Mouse (Mus musculus) MEL (cell line): ENCODE measurements around the gene Kdm6b. TPM values are rescaled to one million over a fixed set of nuclear protein-coding genes. Genes with fewer than 3 reads are reported as not detected.

ENCODE experiments used
- DNase-seq: peaks from one replicate; pipeline ENCODE4 v3.0.0; 2011; ENCODE audit warnings: low read depth, low spot score
- H3K27ac ChIP-seq: 2 replicates; pipeline ENCODE4 v1.5.1; 2012; ENCODE audit warnings: low read depth, mild to moderate bottlenecking, control low read depth, low read length, moderate library complexity; ENCODE audit not compliant: control insufficient read depth
- H3K27me3 ChIP-seq, 2 experiments: fragments of 150-350 bp in 1 of 2; sonication (generic) in 1 of 2; 2 replicates each; pipeline ENCODE4 v1.6.1; 2012; ENCODE audit warnings: low read length in 2 of 2, mild to moderate bottlenecking in 2 of 2, improper control_type of control experiment in 1 of 2, moderate library complexity in 1 of 2; ENCODE audit not compliant: insufficient read depth in 2 of 2, control insufficient read depth in 1 of 2
- H3K36me3 ChIP-seq, 2 experiments: 2 replicates each; pipeline ENCODE4 v1.6.1; 2012 to 2014; ENCODE audit warnings: low read length in 2 of 2, improper control_type of control experiment in 1 of 2, inconsistent platforms in 1 of 2, mild to moderate bottlenecking in 1 of 2; ENCODE audit not compliant: insufficient read depth in 2 of 2, control insufficient read depth in 1 of 2
- H3K4me1 ChIP-seq, 2 experiments: fragments of 150-350 bp in 1 of 2; sonication (generic) in 1 of 2; 2 replicates each; pipeline ENCODE4 v1.6.1; 2012; ENCODE audit warnings: low read length in 2 of 2, improper control_type of control experiment in 1 of 2, mild to moderate bottlenecking in 1 of 2; ENCODE audit not compliant: insufficient read depth in 2 of 2, control insufficient read depth in 1 of 2
- H3K4me3 ChIP-seq, 2 experiments: fragments of 150-350 bp in 1 of 2; sonication (generic) in 1 of 2; 2 replicates each; pipeline ENCODE4 v1.5.1; 2012; ENCODE audit warnings: low read depth in 2 of 2, low read length in 2 of 2, mild to moderate bottlenecking in 2 of 2, moderate library complexity in 2 of 2, control low read depth in 1 of 2, improper control_type of control experiment in 1 of 2; ENCODE audit not compliant: control insufficient read depth in 1 of 2, insufficient read depth in 1 of 2
- H3K79me2 ChIP-seq: 2 replicates; pipeline ENCODE4 v1.6.1; 2012; ENCODE audit warnings: mild to moderate bottlenecking, low read length, moderate library complexity; ENCODE audit not compliant: control insufficient read depth, poor library complexity, insufficient read depth
- H3K9ac ChIP-seq: 2 replicates; pipeline ENCODE4 v1.6.1; 2012; ENCODE audit warnings: low read depth, mild to moderate bottlenecking, control low read depth, low read length, moderate library complexity; ENCODE audit not compliant: control insufficient read depth, poor library complexity, severe bottlenecking
- H3K9me3 ChIP-seq: fragments of 150-350 bp; sonication (generic); replicated peaks from 2 replicates; pipeline ENCODE4 v1.6.1; 2012; ENCODE audit warnings: mild to moderate bottlenecking, low read length, improper control_type of control experiment, moderate library complexity; ENCODE audit not compliant: insufficient read depth
- CTCF ChIP-seq, 3 experiments: IDR thresholded peaks in 2 of 3; conservative IDR thresholded peaks in 1 of 3; 2 replicates each; pipeline ENCODE4 v1.5.1; 2011 to 2012; ENCODE audit warnings: low read length in 3 of 3, low read depth in 2 of 3, mild to moderate bottlenecking in 2 of 3, improper control_type of control experiment in 1 of 3, inconsistent platforms in 1 of 3, mixed read lengths in 1 of 3, moderate library complexity in 1 of 3; ENCODE audit not compliant: control insufficient read depth in 1 of 3, insufficient read depth in 1 of 3, poor library complexity in 1 of 3, severe bottlenecking in 1 of 3
- ELF1 ChIP-seq: IDR thresholded peaks from 2 replicates; pipeline ENCODE4 v1.6.1; 2014; ENCODE audit warnings: low read depth, mild to moderate bottlenecking, inconsistent platforms, low read length, improper control_type of control experiment, moderate library complexity
- EP300 ChIP-seq, 2 experiments: IDR thresholded peaks; 2 replicates each; pipeline ENCODE4 v1.6.1; 2011; ENCODE audit warnings: improper control_type of control experiment in 2 of 2, low read length in 2 of 2, low read depth in 1 of 2, mild to moderate bottlenecking in 1 of 2
- ETS1 ChIP-seq: IDR thresholded peaks from 2 replicates; pipeline ENCODE4 v1.6.1; 2012; ENCODE audit warnings: low read depth, mild to moderate bottlenecking, inconsistent platforms, low read length, improper control_type of control experiment, moderate library complexity
- GABPA ChIP-seq: IDR thresholded peaks from 2 replicates; pipeline ENCODE4 v1.6.1; 2012; ENCODE audit warnings: low read depth, mild to moderate bottlenecking, inconsistent platforms, low read length, improper control_type of control experiment, moderate library complexity
- HCFC1 ChIP-seq: IDR thresholded peaks from 2 replicates; pipeline ENCODE4 v1.6.1; 2012; ENCODE audit warnings: low read depth, mild to moderate bottlenecking, inconsistent platforms, low read length, improper control_type of control experiment, moderate library complexity
- MEF2A ChIP-seq: IDR thresholded peaks from 2 replicates; pipeline ENCODE4 v1.6.1; 2014; ENCODE audit warnings: low read depth, mild to moderate bottlenecking, inconsistent platforms, low read length, improper control_type of control experiment; ENCODE audit not compliant: poor library complexity, insufficient replicate concordance, severe bottlenecking; ENCODE audit errors: extremely low read depth
- MXI1 ChIP-seq: IDR thresholded peaks from 2 replicates; pipeline ENCODE4 v1.6.1; 2011; ENCODE audit warnings: mild to moderate bottlenecking, low read depth, low read length, improper control_type of control experiment
- NRF1 ChIP-seq: IDR thresholded peaks from 2 replicates; pipeline ENCODE4 v1.6.1; 2014; ENCODE audit warnings: low read depth, mild to moderate bottlenecking, inconsistent platforms, low read length, improper control_type of control experiment, moderate library complexity; ENCODE audit not compliant: poor library complexity, insufficient read depth, severe bottlenecking
- POLR2A ChIP-seq, 2 experiments: IDR thresholded peaks; 2 replicates each; pipeline ENCODE4 v1.6.1; 2011 to 2012; ENCODE audit warnings: low read length in 2 of 2, mild to moderate bottlenecking in 2 of 2, control low read depth in 1 of 2, improper control_type of control experiment in 1 of 2, low read depth in 1 of 2, moderate library complexity in 1 of 2; ENCODE audit not compliant: control insufficient read depth in 1 of 2, insufficient read depth in 1 of 2, poor library complexity in 1 of 2
- POLR2AphosphoS2 ChIP-seq: IDR thresholded peaks from 2 replicates; pipeline ENCODE4 v1.6.1; 2011; ENCODE audit warnings: low read length, improper control_type of control experiment
- POLR2AphosphoS5 ChIP-seq: IDR thresholded peaks from 2 replicates; pipeline ENCODE4 v1.6.1; 2012; ENCODE audit warnings: low read depth, borderline replicate concordance, mild to moderate bottlenecking, inconsistent platforms, low read length, moderate library complexity, mixed read lengths
- RCOR1 ChIP-seq: IDR thresholded peaks from 2 replicates; pipeline ENCODE4 v1.6.1; 2012; ENCODE audit warnings: low read depth, mild to moderate bottlenecking, inconsistent platforms, low read length, improper control_type of control experiment
- SMC3 ChIP-seq: IDR thresholded peaks from 2 replicates; pipeline ENCODE4 v1.6.1; 2011; ENCODE audit warnings: low read depth, low read length, improper control_type of control experiment
- TAL1 ChIP-seq: IDR thresholded peaks from 2 replicates; pipeline ENCODE4 v1.6.1; 2012; ENCODE audit warnings: mild to moderate bottlenecking, inconsistent platforms, low read length, moderate library complexity, mixed read lengths
- TBP ChIP-seq: IDR thresholded peaks from 2 replicates; pipeline ENCODE4 v1.8.0; 2011; ENCODE audit warnings: low read depth, low read length, improper control_type of control experiment
- TCF12 ChIP-seq: IDR thresholded peaks from 2 replicates; pipeline ENCODE4 v1.6.1; 2014; ENCODE audit warnings: low read depth, mild to moderate bottlenecking, inconsistent platforms, low read length, improper control_type of control experiment, moderate library complexity
- UBTF ChIP-seq: IDR thresholded peaks from 2 replicates; pipeline ENCODE4 v1.6.1; 2012; ENCODE audit warnings: low read depth, mild to moderate bottlenecking, inconsistent platforms, low read length, improper control_type of control experiment, moderate library complexity, borderline replicate concordance; ENCODE audit not compliant: insufficient read depth
- USF1 ChIP-seq: IDR thresholded peaks from 2 replicates; pipeline ENCODE4 v1.6.1; 2014; ENCODE audit warnings: low read depth, mild to moderate bottlenecking, inconsistent platforms, low read length, improper control_type of control experiment, moderate library complexity
- USF2 ChIP-seq, 2 experiments: IDR thresholded peaks; 2 replicates each; pipeline ENCODE4 v1.6.1; 2011 to 2012; ENCODE audit warnings: improper control_type of control experiment in 2 of 2, low read length in 2 of 2, borderline replicate concordance in 1 of 2, inconsistent platforms in 1 of 2, low read depth in 1 of 2, mild to moderate bottlenecking in 1 of 2; ENCODE audit not compliant: insufficient read depth in 1 of 2
- ZC3H11A ChIP-seq: IDR thresholded peaks from 2 replicates; pipeline ENCODE4 v1.6.1; 2012; ENCODE audit warnings: low read depth, mild to moderate bottlenecking, inconsistent platforms, low read length, improper control_type of control experiment
- ZNF384 ChIP-seq: IDR thresholded peaks from 2 replicates; pipeline ENCODE4 v1.6.1; 2012; ENCODE audit warnings: low read depth, mild to moderate bottlenecking, inconsistent platforms, low read length, improper control_type of control experiment
- polyA plus RNA-seq, 2 experiments: library from polyadenylated mRNA; stranded (reverse) in 1 of 2; unstranded in 1 of 2; fragments of >175 nt in 1 of 2; fragments of >200 nt in 1 of 2; gene quantifications; 2 replicates each; pipeline versions ENCODE4 v1.2.1 to v1.2.4; 2012; ENCODE audit warnings: low replicate concordance in 2 of 2, low read depth in 1 of 2; ENCODE audit not compliant: insufficient read length in 2 of 2, insufficient read depth in 1 of 2, missing spikeins in 1 of 2
- total RNA-seq: library from RNA; depleted of rRNA; stranded (reverse); fragments of 300-350 nt; gene quantifications from 2 replicates; pipeline ENCODE4 v1.2.3, GENCODE M21; 2012

The Kdm6b gene
- total and polyA plus RNA-seq, 3 experiments: 5.8 to 43.4 (median 25.0) TPM

DNA sequence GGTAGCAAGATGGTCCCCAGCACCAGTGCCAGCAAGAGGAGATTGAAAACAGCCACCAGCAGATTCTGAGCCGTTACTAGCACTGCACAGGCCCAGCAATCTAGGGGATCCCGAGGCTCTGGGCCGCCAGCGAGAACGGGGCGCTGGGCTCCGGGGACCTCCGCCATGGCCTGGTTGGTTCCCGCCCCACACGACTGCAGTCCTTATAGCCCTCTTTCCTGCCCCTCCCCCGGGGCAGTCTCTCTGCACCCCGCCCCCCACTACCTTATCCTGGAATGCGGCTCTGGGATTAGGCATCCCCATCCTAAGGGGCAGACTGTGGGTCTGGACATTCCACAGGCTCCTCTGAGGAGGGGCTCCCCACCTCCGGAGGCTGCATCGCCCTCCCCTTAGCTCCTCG lies 15.4 kb downstream of the Kdm6b start, which contains the start of gene Tmem88:
TSS of gene Tmem88 (minus strand) at position 176 of the 400 bp plus-strand sequence.
- no peak for DNase-seq
- Histone ChIP-seq H3K9me3 (no peaks in the 10 kb centered on the region), H3K27ac (0 out of 2 replicates have a peak within 1 kb of the TSS, but pooled peaks have one; percentile 9), H3K4me3 (no peak within 1 kb of the TSS), H3K27me3 (no peaks in the 10 kb centered on the region), H3K9ac (no peak within 1 kb of the TSS), H3K36me3 (peaks cover 2 to 5% of the 10 kb centered on the region in 2 experiments; a peak in 3 of 4 replicates)
- TF ChIP-seq HCFC1 (no peak), UBTF (no peak), ZNF384 (no peak), POLR2AphosphoS5 (no peak), CTCF (IDR thresholded peaks at IDR 0.05 in 2 of 3, conservative IDR thresholded peaks at IDR 0.05 in 1 of 3; ENCODE audit: control insufficient read depth in 1 of 3, insufficient read depth in 1 of 3, low read depth in 2 of 3, low read length in 3 of 3, poor library complexity in 1 of 3, severe bottlenecking in 1 of 3) (no peak), TAL1 (no peak), TBP (no peak), USF1 (no peak), ETS1 (no peak), POLR2AphosphoS2 (peak; percentile 46; the same call in 1 of the 2 replicates), POLR2A (IDR thresholded peaks at IDR 0.05; ENCODE audit: control insufficient read depth in 1 of 2, insufficient read depth in 1 of 2, low read depth in 1 of 2, low read length in 2 of 2, poor library complexity in 1 of 2) (0 out of 4 replicates have a peak, but pooled peaks of 1 of the 2 experiments have one; percentile 25)
- TF ChIP-seq, all 39 proteins: peak for 2
- Histone ChIP-seq H3K79me2 (peaks cover 9% of the 10 kb centered on the region), H3K4me1 (peaks cover 2 to 9% of the 10 kb centered on the region in 2 experiments; a peak in 3 of 4 replicates)

GRCm38 (mm10) chr11:69397581-69398057 lies 15.9 kb downstream of the Kdm6b start:
- peaks cover 2 to 9% of the 10 kb centered on the region in 2 experiments; a peak in 3 of 4 replicates for H3K4me1 ChIP-seq

DNA sequence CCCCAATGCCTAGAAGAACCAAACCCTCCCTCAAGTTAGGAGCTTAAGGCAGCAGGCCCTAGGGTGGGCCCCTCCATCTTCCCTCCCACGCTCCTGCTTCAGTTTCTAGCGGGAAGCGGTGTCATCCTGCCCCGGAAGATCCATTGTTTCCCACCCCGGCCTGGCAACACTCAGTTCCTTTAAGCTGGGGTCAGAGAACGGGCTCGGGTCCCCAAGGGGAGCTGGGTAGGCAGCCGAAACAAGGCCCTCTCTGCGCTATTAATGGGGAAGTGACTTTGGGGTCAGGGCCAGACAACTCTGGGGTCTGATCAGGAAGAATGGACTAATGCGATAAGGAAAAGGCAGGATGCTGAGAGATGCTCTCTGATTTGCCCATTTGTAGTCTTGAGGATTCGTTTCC lies 16.7 kb downstream of the Kdm6b start:
- Histone ChIP-seq H3K36me3 (peaks cover 2 to 5% of the 10 kb centered on the region in 2 experiments; a peak in 3 of 4 replicates), H3K4me1 (peaks cover 2 to 9% of the 10 kb centered on the region in 2 experiments; a peak in 3 of 4 replicates), H3K79me2 (peaks cover 9% of the 10 kb centered on the region), H3K4me3 (peak overlapping the region; percentile 54 to 67), H3K27ac (peak overlapping the region; percentile 38), H3K9ac (peak overlapping the region; percentile 57), H3K9me3 (no peaks in the 10 kb centered on the region), H3K27me3 (no peaks in the 10 kb centered on the region)
- DNase-seq: peak; percentile 87
- TF ChIP-seq TCF12 (peak; percentile 84), UBTF (no peak), NRF1 (no peak), EP300 (IDR thresholded peaks at IDR 0.05; ENCODE audit: low read depth in 1 of 2, low read length in 2 of 2) (peak; percentile 77 to 80), TAL1 (peak; percentile 86), MEF2A (no peak), ETS1 (peak; percentile 52), ZC3H11A (no peak; the same call in 1 of the 2 replicates), POLR2A (IDR thresholded peaks at IDR 0.05; ENCODE audit: control insufficient read depth in 1 of 2, insufficient read depth in 1 of 2, low read depth in 1 of 2, low read length in 2 of 2, poor library complexity in 1 of 2) (peak in 1 of 2 experiments; percentile 52; a peak in 1 of 4 replicates), ELF1 (peak; percentile 27; the same call in 1 of the 2 replicates), SMC3 (0 out of 2 replicates have a peak, but pooled peaks have one; percentile 10), GABPA (no peak), CTCF (IDR thresholded peaks at IDR 0.05 in 2 of 3, conservative IDR thresholded peaks at IDR 0.05 in 1 of 3; ENCODE audit: control insufficient read depth in 1 of 3, insufficient read depth in 1 of 3, low read depth in 2 of 3, low read length in 3 of 3, poor library complexity in 1 of 3, severe bottlenecking in 1 of 3) (no peak), RCOR1 (peak; percentile 95)

More at GRCm38 (mm10) chr11:69397581-69398057, 15.9 kb downstream of the Kdm6b start:
- Histone ChIP-seq H3K27ac (0 out of 2 replicates have a peak overlapping the region, but pooled peaks have one; percentile 9), H3K36me3 (peaks cover 2 to 5% of the 10 kb centered on the region in 2 experiments; a peak in 3 of 4 replicates), H3K27me3 (no peaks in the 10 kb centered on the region), H3K9ac (no peak overlapping the region), H3K79me2 (peaks cover 9% of the 10 kb centered on the region), H3K4me3 (no peak overlapping the region), H3K9me3 (no peaks in the 10 kb centered on the region)
- TF ChIP-seq USF1 (no peak), MXI1 (no peak), EP300 (IDR thresholded peaks at IDR 0.05; ENCODE audit: low read depth in 1 of 2, low read length in 2 of 2) (no peak), USF2 (IDR thresholded peaks at IDR 0.05; ENCODE audit: borderline replicate concordance in 1 of 2, insufficient read depth in 1 of 2, low read depth in 1 of 2, low read length in 2 of 2) (no peak), UBTF (no peak)
- DNase-seq: no peak
